Mouse (Mus musculus): Measurements from ENCODE around the gene Ccl17.

Ccl17 gene

GRCm38 (mm10) chr8:94789256-94789955 lies 20.8 kb upstream of the Ccl17 start:
- DNase-seq (ENCODE audit: low spot score in 2 of 2) = no peak

DNA sequence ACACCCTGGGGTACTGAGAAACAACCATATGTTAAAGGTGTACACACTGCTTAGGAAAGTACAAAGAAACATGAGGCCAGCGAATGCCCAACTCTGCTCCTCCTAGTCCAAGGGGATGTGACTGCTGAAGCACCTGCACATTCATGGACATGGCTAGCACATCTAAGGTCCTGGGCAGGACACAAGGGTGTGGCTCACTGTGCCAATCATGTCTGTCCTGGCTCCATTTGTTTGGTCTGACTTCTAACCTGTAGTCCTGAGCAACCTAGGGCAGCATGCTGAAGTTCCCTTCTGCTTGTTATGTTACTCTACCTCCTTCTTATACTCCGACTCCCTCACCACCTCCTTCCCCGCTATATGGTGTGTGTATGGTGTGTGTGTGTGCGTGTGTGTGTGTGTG lies 15.9 kb upstream of the Ccl17 start:
- DNase-seq (ENCODE audit: low spot score in 2 of 2) = no peak

DNA sequence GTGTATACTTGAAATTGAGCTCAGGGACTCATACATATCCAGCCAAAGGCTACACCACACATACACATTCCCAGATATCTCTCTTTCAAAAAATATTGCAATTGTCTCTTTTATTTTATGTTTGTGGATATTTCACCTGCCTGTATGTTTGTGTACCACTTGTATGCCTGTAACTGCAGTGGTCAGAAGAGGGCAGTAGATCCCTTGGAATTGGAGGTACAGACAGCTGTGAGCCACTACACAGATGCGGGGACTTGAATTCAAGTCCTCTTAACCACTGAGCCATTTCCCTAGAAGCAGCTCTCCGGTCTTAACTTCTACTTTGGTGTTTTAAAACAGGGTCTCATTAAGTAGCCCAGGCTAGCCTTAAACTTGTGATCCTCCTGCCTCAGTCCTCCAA lies 15.5 kb upstream of the Ccl17 start:
- DNase-seq (ENCODE audit: low spot score in 2 of 2) = no peak

- DNase-seq (ENCODE audit: low spot score in 2 of 2) = peak in 1 of 2 experiments; percentile 72
These were observed 9.8 kb upstream of the Ccl17 start for GRCm38 (mm10) chr8:94800278-94800968.

DNA sequence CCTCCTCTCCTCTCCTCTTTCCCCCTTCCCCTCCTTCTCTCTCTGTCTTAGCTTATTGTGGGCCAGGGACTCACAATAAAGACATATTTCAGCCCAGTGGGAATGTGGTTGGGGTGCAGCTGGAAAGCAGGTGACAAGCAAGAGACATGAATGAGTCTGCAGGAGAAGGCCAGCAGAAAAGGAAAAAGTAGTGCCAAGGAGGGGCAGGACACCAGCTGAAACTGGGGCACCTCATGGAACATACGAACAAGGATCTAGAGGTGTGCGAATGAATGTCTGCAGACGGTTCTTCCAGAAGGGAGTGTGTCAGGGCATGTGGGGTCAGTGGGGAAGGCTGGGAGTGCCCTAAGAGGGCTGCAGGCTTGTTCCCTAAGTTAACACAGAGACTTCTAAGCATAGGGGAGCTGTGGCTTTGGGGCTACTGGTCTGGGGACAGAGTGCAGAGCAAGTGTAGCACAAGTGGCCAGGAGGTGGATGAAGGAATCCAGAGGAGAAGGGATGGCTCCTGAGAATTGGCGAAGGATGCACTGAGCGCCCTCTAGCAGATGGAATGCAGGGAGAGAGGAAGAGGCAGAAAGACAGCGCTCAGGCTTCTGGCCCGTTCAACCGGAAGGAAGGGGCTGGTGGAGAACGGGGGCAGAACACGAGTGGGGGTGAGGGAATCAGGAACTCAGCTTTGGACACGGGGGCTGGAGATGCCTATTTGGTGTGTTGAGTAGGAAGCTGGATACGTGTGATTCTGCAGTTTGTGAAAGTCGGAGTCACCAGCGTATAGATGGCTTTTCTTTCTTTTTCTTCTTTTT lies 8.8 kb upstream of the Ccl17 start:
- peak in 1 of 2 experiments; percentile 80 for DNase-seq (ENCODE audit: low spot score in 2 of 2)

- no peak for DNase-seq (ENCODE audit: low spot score in 2 of 2)
These were observed 7.9 kb upstream of the Ccl17 start for GRCm38 (mm10) chr8:94802375-94802774.

DNA sequence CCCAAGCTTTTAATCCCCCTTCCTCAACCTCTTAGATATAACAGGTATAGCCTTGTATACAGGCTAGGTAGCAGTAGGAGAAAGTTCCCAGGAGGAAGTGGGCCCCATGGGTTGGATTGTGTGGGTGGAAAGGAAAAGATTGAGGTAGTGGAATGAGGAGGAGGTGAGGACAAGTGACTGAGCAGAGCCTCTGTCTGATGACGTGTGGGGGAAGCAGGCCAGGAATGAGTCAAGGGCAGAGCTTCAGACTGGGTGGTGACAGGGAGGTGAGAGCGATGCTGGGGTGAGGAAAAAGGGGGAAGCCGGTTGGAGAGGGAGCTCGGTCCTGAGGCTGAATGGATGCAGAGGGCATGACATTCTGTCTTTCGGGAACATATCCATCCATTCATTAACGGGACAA lies 6.7 kb upstream of the Ccl17 start:
- peak in 1 of 2 experiments; percentile 62 for DNase-seq (ENCODE audit: low spot score in 2 of 2)

DNA sequence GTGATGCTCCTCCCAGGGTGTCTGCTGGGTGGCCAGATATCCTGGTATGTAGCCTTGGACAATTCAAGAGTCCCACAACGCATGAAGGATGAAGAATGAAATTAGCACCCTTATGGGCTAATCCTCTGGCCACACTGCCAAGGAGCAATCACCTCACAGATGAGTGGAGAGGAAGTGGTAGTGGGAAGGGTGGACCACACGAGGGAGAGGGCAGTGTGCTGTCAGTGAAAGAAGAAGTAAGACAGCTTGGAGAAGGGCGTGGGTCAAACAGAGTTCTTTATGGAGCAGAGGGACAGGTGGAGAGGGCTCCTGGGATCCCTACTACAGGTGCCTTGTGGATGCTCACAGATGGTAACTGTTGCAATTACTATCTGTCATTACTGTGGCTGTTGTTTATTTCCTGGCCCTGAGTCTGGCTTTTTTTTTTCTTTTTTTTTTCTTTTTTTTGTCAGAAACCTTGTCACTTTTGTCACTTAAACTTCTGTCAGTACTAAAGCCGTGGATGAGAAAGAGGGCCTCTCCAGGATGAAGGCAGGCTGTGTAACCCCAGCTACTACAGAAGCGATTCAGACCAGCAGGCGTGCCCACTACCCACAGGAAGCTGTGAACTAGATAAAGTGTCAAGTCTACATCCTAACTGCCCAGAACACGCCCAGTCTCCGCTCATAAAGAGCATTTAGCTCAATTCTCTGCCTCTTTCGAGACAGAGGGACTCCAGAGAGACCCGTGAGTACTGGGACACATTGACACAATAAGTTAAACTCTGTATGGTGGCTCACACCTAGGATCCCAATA lies 5.5 kb upstream of the Ccl17 start:
- DNase-seq (ENCODE audit: low spot score in 2 of 2) = no peak

GRCm38 (mm10) chr8:94805811-94806210 lies 4.4 kb upstream of the Ccl17 start:
- DNase-seq (ENCODE audit: low spot score in 2 of 2) = no peak

DNA sequence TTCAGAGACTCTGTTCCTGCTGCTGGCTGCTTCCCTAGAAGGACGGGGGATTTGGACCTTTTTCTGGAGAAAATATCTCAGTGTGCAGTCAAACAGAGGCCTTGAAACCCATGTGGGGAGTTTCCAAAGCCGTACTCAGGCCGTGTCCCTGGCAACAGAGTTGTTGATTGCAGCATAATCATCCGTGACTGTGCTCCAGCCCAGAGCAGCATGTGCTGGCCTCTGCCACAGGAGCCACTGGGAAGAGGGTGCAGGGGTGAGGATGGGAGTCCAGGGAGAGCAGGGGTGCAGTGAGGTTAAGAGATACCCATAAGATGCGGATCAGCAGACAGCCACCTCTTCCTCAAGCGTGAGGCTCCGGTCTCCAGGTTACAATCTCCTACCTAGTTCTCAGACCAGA lies 2.7 kb upstream of the Ccl17 start:
- DNase-seq (ENCODE audit: low spot score in 2 of 2) = no peak

GRCm38 (mm10) chr8:94808372-94808771 lies 1.9 kb upstream of the Ccl17 start:
- no peak for DNase-seq (ENCODE audit: low spot score in 2 of 2)

GRCm38 (mm10) chr8:94810855-94811254 lies 602 bp downstream of the Ccl17 start:
- DNase-seq (ENCODE audit: low spot score in 2 of 2) = no peak

- no peak for DNase-seq (ENCODE audit: low spot score in 2 of 2)
These were observed 1.4 kb downstream of the Ccl17 start for GRCm38 (mm10) chr8:94811654-94812053.

DNA sequence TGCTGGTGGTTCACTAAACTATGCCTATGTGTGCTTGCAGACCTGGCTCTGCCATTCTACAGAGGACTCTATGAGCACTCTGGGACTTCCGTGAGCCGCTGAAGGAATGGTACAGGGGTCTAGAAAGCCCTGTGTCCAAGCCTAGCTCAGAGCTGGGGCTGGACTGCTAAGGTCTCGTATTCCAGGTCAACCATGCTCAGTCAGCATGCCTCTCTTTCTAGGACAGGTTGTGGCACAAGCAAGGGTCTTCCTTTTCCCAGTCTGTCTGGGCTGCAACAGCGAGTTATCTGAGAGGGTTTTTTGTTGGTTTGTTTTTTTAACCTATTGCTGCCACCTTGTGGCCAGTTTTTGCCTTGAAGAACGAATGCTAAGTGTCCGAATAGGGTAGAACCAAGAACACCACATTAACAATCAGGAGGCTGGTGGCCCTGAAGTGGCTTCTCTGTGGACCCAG lies 2.4 kb downstream of the Ccl17 start:
- peak; percentile 75 to 97 for DNase-seq (ENCODE audit: low spot score in 2 of 2)

GRCm38 (mm10) chr8:94814556-94814955 lies 4.3 kb downstream of the Ccl17 start:
- no peak for DNase-seq (ENCODE audit: low spot score in 2 of 2)

GRCm38 (mm10) chr8:94817933-94818332 lies 7.7 kb downstream of the Ccl17 start:
- no peak for DNase-seq (ENCODE audit: low spot score in 2 of 2)

- no peak for DNase-seq (ENCODE audit: low spot score in 2 of 2)
These were observed 9.5 kb downstream of the Ccl17 start for GRCm38 (mm10) chr8:94819671-94820179.

GRCm38 (mm10) chr8:94820553-94820952 lies 10.3 kb downstream of the Ccl17 start:
- no peak for DNase-seq (ENCODE audit: low spot score in 2 of 2)

DNA sequence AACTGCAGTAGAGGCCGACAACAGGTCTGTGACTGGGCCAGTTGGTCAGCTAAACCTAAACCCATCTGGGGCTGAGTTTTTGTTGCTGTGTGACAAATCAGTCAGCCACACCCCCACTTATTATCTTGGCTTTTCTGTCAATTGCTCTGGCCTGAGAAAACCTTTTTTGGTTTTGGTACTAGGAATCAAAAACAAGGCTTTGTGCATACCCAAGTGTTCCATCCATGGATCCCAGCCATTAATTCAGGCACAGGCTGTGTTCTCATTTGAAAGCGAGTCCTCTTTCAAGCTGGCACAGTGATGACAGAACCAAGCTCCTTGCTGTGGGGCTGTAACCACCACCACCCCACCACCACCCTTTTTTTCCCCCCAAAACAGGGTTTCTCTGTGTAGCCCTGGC lies 11.1 kb downstream of the Ccl17 start:
- DNase-seq (ENCODE audit: low spot score in 2 of 2) = no peak

GRCm38 (mm10) chr8:94822637-94823560 lies 12.6 kb downstream of the Ccl17 start:
- DNase-seq (ENCODE audit: low spot score in 2 of 2) = peak in 1 of 2 experiments; percentile 65
